Mouse (Mus musculus): Measurements from ENCODE around the gene Arhgap40.

Arhgap40 gene

DNA sequence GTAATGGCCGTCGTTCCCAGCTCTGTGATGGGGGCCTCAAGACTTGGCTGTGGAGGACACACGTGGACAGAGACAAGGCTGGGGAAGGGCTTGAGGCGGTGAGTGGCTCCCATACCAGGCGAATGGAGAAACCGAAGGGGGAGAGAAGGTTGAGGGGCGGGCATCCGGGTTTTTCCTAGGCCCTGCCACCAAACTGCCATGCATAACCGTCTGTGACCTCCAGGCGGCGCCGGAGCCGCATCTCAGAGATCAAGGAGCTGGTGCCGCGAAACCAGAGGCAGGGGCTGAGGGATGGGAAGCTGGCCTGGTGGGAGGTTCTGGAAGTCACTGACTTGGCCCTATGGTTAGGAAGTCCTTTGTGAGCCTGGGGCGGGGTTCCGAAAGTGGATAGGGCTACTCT lies 34.2 kb downstream of the Arhgap40 start:
- DNase-seq (ENCODE audit: extremely low read depth, low read depth, low spot score), result no peak

DNA sequence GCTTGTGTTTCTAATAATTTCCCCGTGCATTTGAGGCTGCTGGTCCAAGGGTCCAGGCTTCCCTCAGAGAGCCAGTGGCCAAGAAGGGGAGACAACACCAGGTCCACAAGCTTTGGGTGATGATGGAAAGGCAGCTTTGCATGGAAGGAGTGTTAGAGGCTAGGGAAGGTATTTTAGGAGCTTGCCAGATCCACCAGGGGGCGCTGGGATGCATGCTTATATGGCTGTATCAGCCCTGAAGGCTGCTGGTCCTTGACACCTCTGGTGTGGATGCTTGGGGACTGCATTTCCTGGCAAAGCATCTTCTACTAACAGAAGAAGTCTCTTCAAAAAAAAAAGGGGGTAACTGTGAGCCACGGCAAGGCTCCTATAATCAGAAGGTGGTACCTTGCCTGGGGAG lies 37.5 kb downstream of the Arhgap40 start:
- DNase-seq (ENCODE audit: extremely low read depth, low read depth, low spot score), result no peak

DNA sequence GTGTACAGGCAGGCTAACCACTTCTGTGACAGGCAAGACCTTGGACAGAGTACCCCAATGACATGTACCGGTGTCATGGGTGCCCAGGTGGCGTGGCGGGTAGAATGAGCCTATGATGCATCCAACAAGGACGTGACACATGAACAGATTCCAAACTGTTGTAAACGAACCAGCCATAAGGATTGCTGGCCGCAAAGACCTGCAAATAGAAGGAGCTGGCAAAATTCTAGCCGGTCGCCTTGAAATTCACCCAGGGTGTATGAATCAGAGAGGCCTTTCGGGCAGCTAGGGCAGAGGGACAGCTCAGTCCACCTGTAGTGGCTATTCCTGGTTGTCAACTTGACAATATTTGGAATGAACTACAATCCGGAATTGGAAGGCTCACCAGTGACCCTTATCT lies 41.8 kb downstream of the Arhgap40 start:
- DNase-seq (ENCODE audit: extremely low read depth, low read depth, low spot score), result no peak

DNA sequence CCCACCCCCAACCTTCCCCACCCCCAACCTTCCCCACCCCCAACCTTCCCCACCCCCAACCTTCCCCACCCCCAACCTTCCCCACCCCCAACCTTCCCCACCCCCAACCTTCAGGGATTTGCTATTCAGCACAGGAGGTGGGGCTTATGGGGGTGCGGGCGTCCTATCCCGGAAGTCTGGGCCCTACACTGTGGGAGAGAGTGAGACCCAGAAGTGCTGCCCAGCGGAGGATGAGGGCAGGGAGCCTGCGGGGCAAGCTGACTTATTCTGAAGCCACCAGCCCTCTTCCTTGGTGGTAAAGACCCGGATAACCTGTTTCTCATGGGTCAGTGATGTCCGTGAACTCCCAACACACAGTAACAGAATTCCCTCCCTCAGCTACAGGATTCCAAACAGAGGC lies 42.7 kb downstream of the Arhgap40 start:
- DNase-seq (ENCODE audit: extremely low read depth, low read depth, low spot score), result no peak

DNA sequence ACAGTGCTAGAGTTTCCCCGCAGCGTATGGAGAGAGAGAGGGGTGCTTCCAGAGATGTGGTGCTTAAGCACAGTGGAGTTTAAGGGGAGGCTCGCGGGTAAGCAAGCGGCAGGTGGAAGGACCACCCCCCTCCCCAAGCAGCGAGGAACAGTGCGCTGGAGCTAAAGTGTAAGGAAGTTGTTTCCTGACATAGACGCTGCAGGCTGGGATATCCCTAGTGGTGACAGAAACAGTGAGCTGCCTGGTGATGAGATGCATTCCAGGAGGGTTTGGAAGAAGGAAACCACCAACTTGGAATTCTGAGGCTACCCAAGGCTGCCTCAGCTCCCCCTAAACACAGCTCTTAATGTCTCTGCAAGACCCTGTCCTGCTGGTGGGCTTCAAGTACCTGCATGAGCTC lies 43.2 kb downstream of the Arhgap40 start:
- no peak for DNase-seq (ENCODE audit: extremely low read depth, low read depth, low spot score)

DNA sequence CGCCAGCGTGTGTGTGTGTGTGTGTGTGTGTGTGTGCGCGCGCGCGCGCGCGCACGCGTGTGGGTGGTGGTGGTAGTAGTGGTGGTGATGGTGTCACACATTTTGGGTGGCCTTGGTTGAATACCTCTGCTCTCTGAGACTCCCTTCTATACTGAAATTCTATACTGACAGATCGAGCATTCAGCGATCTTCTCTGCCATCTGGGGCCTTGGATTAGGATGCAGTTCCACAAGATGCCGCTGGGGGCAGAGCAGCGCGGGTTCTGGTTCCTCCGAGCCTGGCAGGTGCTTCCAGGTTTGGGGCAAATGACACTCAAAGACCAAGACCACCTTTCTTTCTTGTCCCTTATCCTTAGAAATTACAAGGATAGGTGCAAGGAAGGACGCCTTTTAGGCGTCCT lies 43.6 kb downstream of the Arhgap40 start:
- no peak for DNase-seq (ENCODE audit: extremely low read depth, low read depth, low spot score)

DNA sequence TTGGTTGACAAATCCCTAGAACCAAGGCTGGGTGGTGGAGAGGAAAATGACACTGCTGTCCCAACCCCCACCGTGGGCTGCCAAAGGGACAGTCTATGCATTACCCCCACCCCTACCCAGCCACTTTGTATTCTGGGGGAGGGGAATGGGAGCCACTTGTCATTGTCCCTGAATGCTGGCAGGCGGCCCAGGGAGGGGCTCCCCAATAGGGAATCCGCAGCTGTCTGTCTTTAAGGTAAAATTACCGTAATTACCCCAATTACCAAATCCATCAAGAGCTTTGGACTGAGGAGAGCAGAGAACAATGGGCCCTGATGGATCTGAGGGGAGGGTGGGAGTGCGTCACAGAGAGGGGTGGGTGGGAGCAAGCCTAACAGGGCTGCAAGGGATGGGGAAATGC lies 44.2 kb downstream of the Arhgap40 start:
- DNase-seq (ENCODE audit: extremely low read depth, low read depth, low spot score), result no peak

DNA sequence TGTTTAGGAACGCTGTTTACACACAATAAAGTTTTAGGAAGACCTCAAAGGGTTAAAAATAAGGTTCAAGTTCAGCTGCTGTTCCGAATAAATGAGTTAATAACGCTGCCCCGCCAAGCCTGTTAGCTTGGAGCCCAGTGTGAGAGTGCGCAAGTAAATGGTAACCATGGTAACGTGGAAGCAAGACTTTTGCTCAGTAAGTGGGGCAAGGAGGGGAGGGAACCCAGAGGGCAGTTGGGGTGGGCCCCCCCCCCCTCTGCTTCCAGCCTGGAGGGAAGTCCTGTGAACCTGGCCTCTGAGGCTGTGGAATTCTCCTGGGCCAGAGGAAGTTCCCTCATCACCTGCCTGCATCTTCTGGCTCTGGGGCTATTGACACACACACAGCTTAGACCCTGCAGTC lies 47.3 kb downstream of the Arhgap40 start:
- no peak for DNase-seq (ENCODE audit: extremely low read depth, low read depth, low spot score)

DNA sequence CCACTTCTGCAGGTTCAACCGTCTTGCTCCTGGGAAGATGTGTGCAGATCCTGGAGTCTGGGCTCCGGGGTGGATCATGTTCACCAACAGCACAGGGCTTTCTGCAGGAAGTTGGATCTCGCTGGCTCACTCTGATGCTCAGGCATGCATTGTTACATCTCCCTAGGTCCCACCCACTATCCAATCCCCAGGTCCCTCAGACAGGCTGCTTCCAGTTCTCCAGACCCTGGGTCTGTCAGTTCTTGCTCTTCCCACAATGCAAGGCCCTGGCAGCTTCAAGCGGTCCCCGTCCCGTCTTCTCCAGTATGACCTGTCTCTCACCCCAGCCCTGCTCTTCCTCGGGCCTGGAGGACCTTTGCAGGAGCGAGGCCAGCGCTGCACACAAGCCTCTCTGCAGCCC lies 48.2 kb downstream of the Arhgap40 start:
- DNase-seq (ENCODE audit: extremely low read depth, low read depth, low spot score), result no peak

DNA sequence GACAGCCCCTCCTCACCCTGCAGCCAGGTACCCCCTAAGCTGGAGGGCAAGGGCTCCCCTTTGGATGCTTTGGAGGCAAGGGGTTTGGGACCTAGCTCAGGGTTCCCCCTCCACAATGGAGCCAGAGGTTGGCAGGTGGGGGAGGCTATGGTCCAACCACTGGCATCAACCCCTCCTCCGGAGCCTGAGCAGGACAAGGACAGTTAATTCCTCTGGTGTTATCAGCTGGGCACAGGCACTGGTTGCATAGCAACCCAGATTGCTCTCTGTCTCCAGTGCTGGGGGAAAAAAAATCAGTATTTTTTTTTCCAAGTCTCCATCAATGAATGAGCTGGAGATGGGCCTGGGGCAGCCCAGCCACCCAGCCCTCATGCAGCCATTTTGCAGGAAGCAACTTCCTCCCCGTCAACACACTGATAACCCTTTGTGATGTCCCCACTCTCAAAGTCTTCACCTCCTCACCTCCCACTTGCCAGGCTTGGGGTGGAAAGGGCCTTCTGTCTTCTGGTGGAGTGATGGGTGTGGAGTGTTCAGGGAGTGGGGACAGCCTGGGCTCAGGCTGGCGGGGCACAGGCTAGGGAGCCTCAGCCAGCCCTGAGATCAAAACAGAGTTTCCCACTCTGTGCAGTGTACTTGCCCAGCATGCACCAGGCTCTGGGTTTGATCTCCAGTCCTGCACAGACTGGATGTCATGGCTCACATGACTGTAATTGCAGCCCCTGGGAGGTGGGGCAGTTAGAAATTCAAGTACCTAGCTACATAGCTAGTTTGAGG lies 49.0 kb downstream of the Arhgap40 start:
- no peak for DNase-seq (ENCODE audit: extremely low read depth, low read depth, low spot score)

DNA sequence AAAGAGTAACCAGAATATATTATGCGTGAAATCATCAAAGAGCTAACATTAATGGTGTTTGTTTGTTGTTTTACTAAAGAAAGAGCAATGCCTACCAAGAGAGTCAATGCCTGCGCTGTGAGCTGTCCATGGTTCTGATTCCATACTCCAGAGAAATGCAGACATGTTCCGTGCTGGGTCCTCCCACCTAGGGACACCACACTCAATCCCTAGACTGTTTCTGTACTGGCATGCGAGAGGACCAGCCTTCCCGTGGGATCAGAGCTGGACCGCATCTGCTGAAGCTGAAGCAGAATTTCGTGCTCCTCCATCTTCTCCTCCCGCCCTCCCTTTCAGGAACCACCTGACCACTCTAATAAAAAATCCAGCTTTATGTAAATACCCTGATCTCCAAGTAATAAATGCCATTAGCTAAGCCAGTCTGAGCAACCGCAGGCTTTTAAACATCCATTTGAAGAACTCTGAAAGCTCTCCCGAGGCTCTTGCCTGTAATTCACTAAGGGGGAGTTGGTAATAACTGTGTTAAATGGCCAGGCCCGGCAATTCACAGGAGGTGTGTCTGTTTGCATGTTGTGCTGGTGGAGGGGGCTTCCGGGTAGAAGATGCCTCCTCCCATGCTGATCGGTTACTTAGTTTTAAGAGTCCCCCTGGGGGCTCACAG lies 58.0 kb downstream of the Arhgap40 start:
- no peak for DNase-seq (ENCODE audit: extremely low read depth, low read depth, low spot score)

DNA sequence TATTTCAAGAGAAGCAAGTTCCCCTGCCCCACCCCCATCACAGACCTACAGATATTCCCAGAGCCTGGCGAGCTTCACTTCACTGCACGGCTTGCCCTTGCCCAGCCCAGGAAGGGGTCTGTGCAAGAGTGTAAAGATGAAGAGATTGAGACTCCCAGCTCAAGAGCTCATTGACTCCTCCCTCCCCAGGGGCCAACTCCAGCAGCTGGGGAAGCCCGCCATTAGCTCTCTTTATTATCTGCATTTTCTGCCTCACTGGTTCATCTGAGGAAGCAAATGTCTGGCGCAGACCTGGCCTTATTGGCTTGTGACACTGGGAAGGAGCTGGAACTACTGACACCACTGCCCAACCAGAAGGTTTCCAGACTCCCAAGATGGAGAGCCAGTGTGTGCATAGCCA lies 67.4 kb downstream of the Arhgap40 start:
- DNase-seq (ENCODE audit: extremely low read depth, low read depth, low spot score), result no peak

DNA sequence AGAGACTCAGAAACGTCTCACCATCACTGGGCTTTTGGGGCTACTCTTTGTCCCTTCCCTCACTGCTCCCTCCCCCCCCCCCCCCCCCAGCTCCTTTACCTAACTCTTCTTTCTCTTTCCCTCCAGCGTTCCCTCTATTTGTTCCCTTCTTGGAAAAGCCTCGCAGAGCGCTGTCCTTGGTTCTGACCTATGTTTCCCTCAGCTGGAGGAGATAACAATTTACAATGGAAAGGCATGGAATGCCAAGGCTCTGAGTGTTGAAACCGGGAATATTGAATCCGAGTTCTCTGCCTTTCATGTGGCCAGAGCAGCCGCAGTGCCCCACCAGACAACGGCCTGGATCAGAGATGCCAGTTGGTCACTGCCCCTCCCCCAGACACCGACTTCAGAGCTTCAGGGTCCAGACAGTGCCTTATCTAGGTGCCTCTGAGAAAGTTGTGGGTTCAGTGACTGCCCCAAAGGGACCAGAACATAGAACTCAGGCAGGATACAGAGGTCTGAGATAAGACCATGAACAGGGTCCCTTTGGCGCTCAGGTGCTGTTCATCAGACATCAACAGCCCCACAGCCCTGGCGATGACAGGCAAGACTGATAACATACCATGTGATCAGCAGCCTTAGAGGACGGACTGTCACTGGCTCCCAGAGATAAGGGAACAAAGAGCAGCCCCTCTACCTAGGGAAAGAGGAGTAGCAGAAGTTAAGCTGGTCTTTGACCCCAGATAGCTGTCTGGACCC lies 72.2 kb downstream of the Arhgap40 start:
- DNase-seq (ENCODE audit: extremely low read depth, low read depth, low spot score), result no peak

DNA sequence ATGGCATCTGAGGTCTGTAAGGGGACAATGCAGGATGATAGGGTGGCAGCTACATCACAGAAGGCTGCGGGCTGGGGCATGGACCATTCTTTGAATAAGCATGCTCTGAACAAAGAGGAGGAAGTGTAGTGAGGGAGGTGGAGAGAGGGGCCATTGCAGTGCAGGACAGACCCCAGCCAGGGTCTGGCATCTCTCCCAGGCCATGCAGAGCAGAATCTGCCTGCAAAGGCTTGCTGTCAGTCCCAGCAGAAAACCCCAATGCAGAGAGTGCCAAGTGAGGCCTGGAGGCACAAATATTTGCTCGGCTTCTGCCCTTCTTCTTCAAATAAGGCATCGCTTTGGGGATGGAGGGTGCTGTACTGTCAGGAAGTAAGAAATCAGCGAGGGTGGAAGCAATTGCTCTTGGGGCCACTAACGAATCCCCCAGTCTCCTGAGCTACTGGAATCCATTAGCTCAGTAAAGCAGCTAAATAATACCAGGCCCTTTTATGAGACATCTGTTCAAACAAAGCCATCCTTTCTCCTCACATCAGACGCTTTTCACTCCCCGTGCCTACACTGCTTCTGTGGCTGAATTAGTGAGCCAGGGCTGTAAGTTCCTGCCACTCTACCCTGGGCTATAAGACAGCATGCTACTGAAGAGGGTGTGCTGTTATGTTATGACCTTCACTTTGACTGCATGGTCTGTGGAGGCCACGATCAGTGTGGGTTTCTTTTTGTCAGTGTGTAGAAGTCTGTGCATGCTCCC lies 76.1 kb downstream of the Arhgap40 start:
- DNase-seq (ENCODE audit: extremely low read depth, low read depth, low spot score), result no peak

DNA sequence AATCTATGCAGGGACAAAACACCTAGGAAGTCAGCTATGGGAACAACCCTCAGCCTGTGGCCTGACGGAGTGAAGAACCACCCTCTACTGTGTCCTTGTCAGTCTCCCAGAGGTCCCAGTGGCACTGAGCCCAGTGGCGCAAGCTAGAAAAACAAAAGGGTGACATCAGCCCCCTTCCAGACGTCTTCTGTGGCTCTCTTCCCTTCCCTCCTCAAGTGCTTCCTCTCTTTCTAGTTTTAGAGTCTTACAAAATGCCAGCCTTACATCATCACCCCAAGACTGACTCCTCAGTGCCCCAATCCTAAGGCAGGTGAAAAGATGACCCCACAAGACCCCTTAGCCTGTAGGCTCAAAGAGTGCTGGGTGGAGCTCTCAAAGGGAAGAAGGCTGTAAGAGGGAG lies 77.9 kb downstream of the Arhgap40 start:
- DNase-seq (ENCODE audit: extremely low read depth, low read depth, low spot score), result no peak

DNA sequence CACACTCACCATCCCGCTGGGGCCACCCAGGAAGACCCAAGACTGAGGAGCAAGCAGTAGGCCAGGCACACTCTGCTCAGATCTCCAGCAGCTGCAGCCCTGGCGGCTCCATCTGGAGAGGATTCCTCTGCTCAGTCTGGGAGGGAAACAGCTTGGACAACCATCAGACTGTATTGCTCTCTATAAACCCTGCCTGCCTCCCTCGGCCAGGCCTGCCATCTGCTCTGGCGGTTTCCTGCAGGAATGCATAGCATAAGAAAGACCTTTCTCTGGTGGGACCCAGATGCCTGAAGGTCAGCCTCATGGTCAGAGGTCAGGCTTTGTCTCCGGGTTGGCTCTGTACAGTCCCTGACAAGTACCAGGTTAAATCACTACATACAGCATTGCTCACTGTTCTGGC lies 78.7 kb downstream of the Arhgap40 start:
- no peak for DNase-seq (ENCODE audit: extremely low read depth, low read depth, low spot score)

DNA sequence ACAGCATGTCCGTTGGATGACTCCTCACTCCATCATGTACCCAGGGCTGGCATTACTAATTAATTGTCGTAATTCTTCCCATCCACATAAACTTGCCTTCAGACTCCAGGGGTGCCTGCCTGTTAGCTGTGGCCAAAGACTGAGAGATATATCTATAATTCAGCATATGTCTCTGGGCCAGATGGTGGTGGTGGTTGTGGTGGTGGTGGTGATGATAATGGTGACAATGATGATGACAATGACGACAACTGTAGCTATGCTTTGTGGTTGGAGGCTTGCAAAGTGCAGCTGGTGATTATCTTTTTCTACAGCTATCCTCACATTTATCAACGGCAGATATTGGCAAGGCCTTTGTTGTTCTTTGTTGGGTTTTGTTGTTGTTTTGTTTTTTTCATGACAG lies 80.8 kb downstream of the Arhgap40 start:
- DNase-seq (ENCODE audit: extremely low read depth, low read depth, low spot score), result no peak

DNA sequence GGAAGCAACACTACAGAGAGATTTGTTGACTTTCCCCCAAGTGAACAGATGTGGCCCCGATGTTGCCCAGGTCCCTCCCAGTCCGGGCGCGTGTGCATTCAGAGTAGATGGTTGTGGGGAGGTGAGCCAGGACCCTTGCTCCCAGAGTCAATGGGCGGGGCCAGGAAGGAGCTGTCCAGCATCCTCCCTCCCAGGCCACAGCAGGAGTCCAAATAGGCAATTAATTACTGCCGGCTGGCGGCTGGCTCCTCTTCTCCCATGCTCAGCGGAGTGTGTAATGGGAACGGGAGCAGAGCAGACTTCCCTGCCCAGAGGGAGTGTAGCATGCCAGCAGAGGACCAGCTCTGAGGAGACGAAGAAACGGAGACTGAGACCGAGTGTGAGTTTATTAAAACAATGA lies 82.5 kb downstream of the Arhgap40 start:
- DNase-seq (ENCODE audit: extremely low read depth, low read depth, low spot score), result no peak

DNA sequence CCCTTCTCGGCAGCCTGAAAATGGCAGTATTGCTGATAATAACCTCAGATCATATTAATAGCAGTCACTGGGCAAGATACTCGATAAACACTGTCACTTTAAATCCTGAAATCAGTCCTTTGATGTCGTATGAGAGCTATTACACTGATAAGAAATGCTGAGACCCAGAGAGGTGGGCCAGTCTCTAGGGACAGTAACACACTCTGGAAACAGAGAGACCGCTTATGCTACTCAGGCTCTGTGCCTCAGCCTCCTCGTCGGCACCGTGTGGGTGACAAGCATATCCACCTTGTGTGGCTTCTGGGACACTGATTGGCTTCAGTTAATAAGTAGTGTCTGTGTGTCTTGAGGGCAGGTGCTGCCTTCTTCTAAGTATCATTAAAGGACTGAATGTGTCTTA lies 83.0 kb downstream of the Arhgap40 start:
- no peak for DNase-seq (ENCODE audit: extremely low read depth, low read depth, low spot score)

DNA sequence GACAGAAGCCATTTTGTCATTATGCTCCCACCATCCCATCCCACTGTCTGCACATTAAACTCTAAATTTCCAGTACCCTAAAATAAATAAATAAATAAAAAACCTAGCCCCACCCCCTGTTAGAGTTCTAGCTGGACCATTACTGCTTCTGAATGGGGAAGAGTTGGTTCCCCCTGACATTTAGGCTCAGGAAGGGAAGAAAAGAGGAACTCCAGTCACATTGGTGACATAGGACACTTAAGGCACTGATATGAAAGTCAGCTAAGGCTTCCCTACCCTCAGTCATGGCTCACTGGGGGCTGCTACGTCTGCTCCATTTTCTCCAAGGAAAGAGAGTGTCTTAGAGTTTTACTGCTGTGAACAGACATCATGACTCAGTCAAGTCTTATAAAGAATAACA lies 84.2 kb downstream of the Arhgap40 start:
- no peak for DNase-seq (ENCODE audit: extremely low read depth, low read depth, low spot score)

Measured in fat pad, adult 2 months (tissue).